Mouse (Mus musculus) CD4-positive, CD25-positive, alpha-beta regulatory T cell, adult 2 months (primary cell): ENCODE measurements around the gene Bri3.
A peak's percentile ranks its signal among the peaks of the same experiment; 100 is the strongest.
"Not testable (repeated sequence)": the region's sequence is repeated elsewhere in the genome, so short reads cannot be mapped to it uniquely, and the experiment has no call there.

Experiments used
- DNase-seq: peaks from one replicate; pipeline ENCODE4 v3.0.0-alpha.2; 2012; ENCODE audit warnings: low read depth, low spot score

Bri3 gene

DNA sequence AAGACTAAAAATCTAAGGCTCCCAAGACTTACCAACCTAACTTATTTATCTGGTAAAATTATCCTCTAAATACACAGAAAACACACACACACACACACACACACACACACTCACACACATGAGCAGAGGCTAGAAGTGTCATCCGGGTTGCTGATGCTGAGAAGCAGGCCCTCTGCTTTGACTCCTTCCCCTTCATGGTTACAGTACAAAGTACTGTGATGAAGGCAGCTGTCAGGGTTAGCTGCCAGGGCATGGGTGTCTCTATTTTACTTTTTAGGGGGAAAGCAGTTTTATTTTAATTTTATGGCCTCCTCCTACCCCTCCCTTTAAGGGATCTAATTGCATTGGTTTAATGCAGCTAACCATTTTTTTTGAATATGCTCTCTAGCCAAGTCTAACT, 51.1 kb downstream of the Bri3 start:
- DNase-seq: no peak

DNA sequence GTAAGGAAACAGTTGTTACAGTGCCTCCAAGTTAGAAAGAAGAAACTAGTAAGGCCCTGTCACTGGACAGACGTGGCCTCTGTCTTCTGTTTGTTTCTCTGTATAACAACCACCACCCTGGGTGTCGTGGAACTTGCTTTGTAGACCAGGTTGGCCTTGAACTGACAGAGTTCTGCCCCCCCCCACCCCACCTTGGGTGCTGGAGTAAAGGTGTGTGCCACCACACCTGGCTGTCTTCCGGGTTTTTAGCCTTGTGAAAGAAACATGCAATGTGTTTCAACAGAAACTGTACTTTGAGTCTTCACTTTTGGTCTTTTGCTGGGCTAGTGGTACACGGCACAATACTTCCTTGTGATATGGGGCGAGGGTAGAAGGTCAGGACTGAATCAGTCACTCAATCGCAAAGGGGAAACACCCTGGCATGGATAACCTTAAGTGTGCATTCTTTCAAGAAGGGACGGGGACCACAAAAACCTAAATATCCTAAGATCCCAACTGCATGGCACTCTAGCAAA, 51.9 kb downstream of the Bri3 start:
- no peak for DNase-seq

DNA sequence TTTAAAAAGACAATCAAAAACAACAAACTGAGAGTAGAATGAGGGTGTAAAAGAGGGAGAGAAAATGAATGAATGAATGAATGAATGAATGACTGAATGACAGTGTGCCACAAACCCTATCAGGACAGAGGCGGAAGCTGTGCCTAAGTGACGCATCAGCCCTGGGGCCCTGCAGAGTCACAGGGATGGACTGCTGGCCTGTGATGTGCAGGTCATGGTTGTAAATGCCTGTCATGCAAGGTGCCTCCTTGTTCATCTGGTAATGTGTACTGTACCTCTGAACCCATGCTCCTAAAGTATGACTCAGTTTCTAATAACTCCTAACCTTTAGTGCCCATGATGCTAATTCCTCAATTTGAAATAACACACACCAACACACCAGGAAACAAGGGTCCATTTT, 58.8 kb downstream of the Bri3 start:
- DNase-seq: no peak

DNA sequence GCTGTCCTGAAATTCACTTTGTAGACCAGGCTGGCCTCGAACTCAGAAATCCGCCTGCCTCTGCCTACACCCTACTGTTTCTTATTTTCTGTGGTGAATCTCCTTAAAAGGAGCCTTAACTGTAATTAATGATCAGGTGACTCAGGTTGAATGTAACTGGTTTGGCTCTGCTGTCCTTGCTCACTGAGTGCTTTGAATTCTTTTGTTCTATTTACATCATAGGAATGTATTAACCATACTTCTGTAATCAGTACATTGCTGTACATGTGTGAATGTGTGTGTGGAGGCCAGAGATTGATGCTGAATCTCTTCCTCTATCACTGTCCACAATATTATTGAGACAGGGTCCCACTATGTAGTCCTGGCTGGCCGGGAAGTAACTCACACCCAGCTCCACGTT, 64.7 kb downstream of the Bri3 start:
- no peak for DNase-seq

DNA sequence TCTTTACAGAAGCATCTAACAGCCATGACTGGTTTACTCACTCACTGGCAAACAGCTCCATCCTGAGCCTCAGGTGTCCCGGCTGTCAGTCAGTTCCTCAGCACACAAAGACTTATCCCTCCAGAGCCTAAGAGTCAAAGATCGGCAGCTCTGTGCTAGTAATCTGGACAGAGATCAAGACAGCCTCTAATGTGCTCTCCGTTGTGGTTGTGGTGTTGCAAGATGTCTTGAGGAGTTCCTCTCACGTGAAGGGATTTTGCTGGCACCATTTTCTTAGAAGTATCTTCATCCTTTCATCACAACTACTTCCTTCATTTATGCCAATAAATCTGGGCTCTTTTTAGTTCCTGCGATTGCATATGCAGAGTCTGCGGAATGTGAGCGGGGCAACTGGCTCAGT, 67.9 kb downstream of the Bri3 start:
- no peak for DNase-seq

DNA sequence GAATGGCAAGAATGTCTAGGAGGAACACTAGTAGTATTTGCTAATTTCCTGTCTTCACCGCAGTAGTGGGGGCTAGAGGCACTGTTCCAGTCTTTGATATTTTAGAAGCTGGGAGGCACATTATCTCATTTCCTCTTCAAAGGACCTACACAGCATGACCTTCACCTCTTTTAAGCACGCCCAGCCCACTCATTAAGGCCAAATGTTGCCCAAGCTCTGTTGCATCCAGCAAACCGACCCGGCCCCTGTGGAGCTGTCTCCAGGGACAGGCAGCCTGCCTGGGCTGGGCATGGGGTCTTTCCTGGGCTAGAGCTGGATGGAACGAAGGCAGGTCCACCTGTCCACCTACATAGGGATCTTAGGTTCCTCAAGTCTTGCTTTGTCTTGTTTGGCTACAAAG, 69.1 kb downstream of the Bri3 start:
- DNase-seq: no peak

DNA sequence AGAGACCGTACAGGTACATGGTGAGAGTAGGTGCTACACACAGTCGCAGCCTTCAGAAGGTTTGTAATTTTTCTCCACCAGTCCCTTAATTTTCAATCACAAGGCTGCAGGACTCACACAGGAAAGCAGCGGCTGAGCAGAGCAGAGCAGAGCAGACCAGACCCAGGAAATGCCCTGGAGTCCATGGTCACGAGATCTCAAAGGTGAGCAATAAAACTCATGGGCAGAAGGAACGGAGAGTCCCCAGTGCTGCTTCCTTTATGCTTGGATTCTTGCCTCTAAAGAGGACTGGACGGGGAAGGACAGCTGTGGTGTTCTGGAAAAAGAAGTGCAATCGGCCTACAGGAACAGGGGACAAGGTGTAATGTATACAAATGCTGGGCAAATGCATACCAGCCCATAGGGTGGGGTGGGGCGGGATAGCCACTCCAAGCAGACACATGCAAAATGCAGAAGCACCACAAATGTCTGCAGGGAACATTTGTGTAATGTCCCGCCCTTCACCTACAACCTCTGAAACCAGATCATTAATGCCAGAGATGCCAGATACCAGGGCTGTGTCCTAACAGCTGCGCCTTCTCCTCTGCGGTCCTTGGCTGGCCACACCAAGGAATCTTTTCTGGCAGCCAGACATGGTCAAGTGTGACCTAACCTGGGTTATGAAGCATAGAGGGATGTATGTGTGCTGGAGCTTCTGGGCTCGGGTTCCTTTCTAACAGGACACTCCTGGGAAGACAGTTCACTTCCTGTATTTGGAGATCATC, 70.7 kb downstream of the Bri3 start:
- DNase-seq: no peak

DNA sequence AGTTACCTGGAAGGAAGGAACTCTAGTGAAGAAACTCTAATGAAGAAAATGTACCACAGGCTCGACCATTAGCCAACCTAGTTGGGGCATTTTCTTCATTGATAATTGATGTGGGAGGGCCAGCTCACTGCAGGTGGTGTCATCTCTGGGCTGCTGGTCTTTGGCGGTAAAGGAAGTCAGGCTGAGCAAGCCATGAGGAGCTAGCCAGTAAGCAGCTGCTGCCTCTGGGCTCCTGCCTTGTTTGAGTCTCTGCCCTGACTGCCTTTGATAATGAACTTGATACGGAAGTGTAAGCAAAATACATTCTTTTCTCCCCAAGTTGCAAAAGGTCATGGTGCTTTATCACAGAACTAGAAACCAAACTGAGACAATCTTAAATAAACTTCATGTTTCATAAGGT, 72.2 kb downstream of the Bri3 start:
- DNase-seq: no peak

DNA sequence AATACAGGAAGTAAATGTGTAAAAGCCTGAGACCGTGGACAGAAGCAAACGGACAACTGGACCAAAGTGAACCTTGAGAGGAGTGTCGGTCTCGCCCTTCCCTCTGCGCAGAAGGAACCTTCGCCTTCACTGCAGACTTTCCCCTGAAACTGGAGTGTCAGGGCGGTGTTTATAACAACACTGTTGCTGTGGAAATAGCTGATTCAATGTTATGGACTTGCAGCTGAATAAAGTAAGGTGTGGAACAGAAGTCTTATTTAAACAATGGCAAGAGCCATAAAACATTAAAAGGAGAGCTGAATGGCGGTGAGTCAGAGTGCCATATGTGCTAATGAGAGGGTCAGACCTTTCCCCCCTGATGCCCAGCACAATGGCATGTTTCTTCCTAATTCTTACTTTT, 73.2 kb downstream of the Bri3 start:
- no peak for DNase-seq

DNA sequence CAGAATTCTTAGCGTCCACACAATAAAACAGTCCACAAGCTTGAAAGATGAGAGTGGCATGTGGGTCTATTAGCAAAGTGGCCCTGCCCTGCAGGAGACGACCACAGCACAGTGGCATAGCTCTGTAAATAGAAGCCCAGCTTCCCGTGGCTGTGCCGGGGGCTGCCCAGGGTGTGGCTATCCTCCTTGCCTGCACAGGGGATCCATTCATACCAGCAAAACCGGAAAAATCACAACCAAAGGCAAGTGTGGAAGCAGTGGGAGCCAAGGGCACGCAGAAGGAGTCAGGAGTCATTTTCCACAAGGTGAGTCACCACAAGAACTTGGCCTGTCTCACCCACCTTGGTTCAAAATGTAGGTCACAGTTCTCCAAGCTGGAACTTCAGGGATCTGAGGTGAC, 74.0 kb downstream of the Bri3 start:
- no peak for DNase-seq

DNA sequence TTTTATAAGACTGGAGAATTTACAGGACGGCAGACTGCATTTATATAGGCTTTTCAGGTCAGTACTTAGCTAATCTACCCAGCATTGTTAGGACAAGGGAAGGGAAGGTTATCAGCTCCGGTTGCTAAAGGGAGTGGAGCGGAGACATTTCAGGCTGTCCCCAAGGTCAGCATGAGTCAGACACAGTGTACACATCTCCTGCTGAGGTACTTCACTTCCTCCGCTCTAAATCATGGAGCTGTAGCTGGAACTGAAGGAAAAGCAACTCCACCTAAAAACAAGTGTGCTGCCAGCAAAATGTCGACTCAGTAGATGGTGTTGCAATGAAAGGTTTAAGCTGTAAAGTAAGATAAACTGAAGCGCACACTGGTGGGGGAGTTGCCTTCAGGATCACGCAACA, 77.4 kb downstream of the Bri3 start:
- no peak for DNase-seq

DNA sequence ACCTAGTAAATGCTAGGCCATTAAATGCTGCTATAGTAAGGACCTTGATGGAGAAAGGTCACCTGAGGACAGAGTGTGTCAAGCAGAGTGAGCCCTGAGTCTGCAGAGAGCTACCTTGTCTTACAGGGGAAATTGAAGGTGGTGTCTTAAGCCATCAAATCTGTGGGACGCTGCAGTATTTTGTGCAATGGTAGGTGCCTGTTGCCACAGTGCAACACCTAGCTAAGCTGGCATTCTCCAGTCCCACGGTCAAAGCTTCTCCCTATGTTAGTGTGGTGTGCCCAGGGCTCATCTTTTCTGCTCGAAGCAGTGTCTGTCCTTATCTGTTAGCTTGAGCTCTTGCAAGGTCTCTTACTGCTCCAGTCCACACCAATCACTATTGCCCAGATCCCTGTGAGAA, 78.5 kb downstream of the Bri3 start:
- no peak for DNase-seq

DNA sequence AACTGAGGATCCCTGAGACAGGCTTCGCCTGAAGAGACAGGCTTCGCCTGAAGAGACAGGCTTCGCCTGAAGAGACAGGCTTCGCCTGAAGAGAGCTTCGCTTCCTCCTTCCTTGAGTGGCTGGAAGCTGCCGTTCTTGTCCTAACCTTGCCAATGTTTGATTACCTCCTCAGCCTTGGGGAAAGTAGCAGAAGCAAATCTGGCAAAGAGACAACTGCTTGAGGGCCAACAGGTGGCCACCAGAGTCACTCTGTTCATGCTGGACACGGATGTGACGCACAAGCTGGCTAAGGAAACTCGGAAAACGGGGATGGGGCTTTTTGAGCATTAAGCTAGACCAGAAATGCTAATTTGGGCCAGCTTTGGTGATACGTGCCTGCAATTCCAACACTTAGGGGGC, 89.8 kb downstream of the Bri3 start:
- DNase-seq: no peak

DNA sequence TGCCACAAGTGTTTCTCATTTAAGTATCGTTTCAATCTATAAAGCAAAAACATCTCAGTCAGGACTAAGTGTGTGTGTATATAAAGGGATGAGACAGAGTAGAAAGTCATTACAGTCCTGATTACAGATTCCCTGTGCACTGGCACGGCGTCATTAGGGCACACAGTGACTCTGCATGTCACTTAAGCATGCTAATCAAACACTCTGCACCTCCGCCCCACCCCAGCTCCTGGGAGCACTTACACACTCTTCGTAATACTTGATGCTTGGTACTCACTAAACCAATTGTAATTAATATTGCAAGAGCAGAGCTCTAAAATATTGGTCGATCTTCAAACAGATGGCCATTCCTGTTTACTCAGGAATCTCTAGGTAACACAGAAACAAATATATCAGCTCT, 91.1 kb downstream of the Bri3 start:
- DNase-seq: not testable (repeated sequence)

DNA sequence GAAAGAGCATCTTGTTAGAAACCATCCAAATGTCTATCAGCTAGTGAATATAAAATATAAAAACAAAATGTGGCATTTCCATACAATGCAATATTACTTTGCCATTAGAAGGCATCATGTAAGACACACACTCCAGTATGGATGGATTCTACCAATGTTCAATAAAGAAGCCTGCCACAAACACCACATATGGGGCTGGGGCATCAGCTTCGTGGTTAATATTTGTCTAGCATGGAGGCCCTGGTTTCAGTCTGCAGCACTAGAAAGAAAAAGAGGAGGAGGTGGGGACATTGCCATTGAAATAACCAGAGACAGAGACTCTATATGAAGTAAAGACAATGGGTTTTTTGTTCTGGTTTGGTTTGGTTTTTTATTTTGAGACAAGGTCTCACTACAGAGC, 94.5 kb downstream of the Bri3 start:
- no peak for DNase-seq

DNA sequence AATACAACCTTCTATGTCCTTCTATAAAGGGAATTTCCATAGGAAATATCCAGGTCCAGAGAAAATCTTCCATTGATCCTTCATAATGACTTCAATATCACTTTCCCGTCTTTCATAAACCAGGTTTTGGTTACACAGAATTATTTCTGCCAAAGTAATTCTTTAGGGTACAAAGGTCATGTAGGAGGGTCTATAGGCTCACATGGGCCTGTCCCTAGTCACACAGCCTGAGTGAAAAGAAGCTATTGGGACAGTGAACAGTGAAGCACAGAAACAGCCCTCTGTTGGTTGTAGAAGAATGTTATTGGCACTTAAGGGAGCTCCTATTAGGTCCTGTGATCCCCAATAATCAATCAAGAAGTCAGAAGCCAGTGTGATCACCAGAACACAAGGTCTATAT, 96.8 kb downstream of the Bri3 start:
- no peak for DNase-seq

DNA sequence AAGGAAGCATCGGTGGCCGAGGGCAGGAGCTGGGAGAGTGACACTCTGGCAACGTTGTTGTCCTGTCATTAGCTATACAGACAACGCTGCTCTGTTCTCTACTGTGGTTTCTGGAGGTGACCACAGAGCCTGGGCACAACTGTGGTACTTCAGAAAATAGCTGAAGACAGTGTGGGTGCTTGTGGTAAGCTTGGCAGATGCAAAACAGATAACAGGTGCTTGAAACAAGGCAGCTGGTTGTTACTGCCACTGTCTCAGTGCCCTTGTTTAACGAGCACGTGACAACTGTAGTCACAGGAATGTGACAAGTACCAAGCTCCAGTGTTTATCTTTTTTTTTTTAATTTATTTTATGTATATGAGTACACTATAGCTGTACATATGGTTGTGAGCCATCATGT, 100.4 kb downstream of the Bri3 start:
- peak; percentile 2 for DNase-seq

DNA sequence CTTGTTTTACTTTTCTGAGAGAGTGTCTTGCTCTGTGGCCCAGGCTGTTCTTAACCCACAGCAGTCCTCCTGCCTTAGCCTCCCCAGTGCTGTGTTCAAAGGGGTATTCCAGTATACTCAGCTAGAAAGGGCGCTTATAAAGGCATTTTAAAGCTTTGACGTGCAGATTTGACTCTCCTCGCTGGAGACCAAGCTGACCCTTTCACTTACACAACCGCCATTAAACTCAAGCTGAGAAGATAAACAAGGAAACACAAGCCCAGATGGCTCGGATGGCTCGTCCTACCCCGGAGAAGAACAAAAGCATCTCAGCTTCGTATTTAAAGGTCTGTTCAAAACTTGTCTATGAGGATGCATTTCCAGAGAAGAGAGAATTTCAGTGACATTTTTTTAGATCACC, 106.9 kb downstream of the Bri3 start:
- no peak for DNase-seq

DNA sequence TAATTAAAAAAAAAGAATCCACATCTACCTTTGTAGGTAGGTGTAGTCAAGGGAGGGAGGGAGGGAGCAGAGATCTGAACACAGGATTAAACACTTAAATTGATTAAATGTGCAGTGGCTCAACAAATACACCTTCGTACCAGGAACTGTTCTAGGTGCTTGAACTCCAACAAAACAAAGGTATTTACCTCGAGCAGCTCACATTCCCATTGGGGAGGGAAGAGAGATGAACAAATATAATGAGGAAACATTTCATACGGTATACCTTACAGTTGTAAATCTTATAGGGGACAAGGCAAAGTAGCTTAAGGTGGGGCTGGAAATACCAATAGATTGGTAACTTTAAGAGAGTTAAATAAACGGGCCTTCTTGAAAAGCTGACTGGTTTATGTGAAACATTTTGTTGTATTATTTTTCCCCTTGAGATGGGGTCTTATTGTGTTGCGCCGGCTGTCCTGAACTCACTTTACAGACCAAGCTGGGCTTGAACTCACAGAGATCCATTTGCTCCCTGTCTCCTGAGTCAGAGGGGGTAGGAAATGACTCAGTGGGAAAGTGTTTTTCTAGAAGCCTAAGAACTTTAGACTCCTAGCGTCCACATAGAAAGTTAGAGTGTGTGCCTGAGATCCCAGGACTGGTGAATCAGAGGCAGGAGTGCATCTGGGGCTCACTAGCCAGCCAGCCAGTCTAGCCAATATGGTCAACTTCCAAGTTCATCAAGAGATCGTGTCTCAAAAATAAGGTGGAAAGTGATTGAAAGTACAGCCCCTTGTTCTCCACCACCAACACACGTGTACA, 108.2 kb downstream of the Bri3 start:
- DNase-seq: no peak

DNA sequence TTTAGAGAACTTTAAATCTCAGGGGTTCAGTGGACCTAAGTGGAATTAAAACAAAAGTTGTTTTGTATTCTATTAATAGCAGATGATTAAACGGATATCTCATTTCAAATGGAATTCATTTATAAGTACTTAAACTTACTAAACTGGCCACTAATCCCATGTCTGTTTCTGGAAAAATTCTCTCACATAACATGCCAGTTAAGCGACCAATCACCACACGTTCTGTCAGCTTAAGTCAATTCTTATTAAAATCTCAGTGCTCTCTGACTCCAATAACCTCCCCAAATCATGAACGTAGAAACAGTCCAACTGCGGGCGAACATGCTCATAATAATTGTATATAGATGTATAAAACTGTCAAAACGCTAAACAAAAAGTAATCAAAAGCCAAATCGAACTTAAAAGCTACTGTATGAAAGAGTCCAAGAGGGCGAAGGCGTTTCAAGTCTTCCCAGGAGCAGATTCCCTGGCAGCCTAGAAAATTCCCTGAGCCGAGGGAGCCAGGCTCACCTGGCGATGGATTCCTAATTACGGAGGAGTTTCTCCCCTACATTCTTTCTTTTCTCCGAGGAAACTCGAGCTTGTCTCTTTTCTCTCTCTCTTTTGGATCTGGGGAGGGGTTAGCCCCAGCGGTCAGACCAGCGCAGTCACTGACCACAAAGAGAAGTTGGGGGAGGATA, 112.7 kb downstream of the Bri3 start:
- DNase-seq: no peak

DNA sequence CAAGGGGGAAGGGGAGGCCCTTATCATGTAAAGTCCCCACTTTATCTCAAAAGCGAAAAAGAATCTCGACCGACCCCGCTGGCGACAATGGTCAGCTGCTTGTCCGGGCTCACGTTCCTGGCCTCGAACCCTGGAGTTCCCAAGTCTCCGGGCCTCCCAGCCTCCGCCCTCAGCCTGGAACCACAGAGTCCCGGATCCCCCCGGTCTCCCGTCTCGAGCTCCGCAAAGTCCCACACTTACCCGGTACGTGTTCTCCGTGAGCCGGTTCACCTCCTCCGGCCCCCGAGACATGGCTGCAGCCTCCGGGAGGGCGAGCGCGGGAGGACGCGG, 113.3 kb downstream of the Bri3 start:
- DNase-seq: no peak

DNA sequence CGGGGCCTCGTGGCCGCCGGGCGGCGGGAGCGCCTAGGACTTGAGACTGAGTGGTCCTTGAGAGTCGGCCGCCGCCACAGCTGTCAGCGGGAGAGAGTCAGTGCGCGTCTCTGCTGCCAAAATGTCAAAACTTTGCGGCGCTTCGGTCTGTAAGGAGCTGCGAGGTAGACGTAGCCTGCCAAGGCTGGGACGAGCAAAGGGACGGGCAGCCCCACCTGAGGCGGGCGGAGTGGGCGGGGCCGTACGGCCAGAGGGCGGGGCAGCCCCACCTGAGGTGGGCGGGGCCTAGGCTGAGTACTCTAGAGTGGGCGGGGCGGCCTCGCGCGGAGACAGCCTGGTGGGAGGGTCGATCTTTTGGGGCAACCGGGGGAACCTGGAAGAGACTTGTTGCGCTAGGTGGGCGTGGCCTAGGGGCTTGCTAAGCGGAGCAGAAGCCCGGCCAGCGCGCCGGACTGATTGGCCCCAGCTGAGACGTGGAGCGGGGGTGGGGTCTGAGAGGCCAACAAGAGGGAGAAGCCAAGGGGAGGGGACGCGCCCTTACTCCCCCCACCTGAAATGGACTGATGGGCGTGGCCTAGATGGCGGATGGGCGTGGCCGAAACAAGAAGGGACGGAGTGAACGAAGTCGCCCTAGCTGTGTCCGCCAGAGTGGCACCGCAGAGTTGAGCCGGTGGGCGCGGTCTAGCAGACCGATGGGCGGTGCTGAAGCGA, 113.8 kb downstream of the Bri3 start, which contains the start of gene Baiap2l1:
Gene Baiap2l1 (minus strand): TSS at position 232 of the 711 bp plus-strand sequence.
- DNase-seq: peak; percentile 73
